Mouse (Mus musculus) liver, postnatal 0 days (tissue): ENCODE measurements around the gene Hfe2.

Experiments
- CTCF ChIP-seq: sonication (generic); IDR thresholded peaks from 2 replicates; pipeline ENCODE4 v1.5.1; 2016; ENCODE audit warnings: antibody characterized with exemption, low read depth
- EP300 ChIP-seq: IDR thresholded peaks from 2 replicates; pipeline ENCODE4 v1.6.1; 2016; ENCODE audit warnings: antibody characterized with exemption, low read depth, mild to moderate bottlenecking

DNA sequence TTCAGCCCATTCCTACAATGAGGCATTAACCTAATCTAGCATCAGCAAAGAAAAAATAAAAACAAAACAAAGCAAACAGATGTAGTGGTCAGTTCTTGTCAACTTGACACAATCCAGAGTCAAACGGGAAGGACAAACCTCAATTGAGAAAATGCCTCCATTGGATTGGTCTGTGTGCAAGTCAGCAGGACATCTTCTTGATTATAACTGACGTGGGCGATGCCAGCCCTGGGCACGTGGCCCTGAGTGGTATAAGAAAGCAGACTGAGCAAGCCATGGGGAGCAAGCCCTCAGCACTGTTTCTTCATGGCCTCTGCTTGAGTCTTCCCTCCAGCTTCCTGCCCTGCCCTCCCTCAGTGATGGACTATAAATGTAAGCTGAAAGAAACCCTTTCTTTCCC, 21.9 kb downstream of the Hfe2 start:
- TF ChIP-seq CTCF: no peak
- TF ChIP-seq EP300: no peak
